Mouse (Mus musculus) cerebellum, adult (tissue): ENCODE measurements around the gene Pold2.

Source experiments
- ATAC-seq: cut with Nextera tagmentation; 2 replicates; pipeline ENCODE4 v1.9.2; 2017; ENCODE audit warnings: mild to moderate bottlenecking, moderate library complexity, mixed read lengths; ENCODE audit not compliant: insufficient number of reproducible peaks, low FRiP score, low TSS enrichment

Gene Pold2

GRCm38 (mm10) chr11:5877921-5878526, at the start of gene Pold2:
Gene Pold2, minus strand, starts transcription at chr11:5878292.
- peak; percentile 95 for ATAC-seq

GRCm38 (mm10) chr11:5926696-5927220, 48.7 kb upstream of the Pold2 start:
- ATAC-seq: no peak

- no peak for ATAC-seq
Measured at GRCm38 (mm10) chr11:5924699-5925098, 46.6 kb upstream of the Pold2 start.

- no peak for ATAC-seq
Measured at GRCm38 (mm10) chr11:5920323-5920960, 42.4 kb upstream of the Pold2 start.

DNA sequence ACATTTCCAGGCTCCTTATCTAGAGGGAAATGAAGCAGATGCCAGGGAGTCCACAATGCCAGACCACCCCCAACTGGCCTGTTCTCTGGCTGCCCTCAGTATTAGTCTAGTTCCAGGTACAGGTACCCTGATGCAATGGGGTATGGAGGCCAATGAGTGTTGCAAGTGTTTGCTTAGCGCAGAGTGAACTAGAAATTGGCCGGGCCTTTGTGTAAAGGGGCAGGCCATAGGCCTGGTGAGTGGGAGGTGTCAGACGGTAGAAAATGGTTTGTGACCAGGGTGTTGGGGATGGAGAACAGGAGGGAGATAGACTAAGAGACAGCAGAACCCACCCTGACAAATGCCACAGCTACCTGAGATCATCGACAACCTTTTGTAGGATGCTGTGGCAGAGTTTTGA, 41.5 kb upstream of the Pold2 start:
- no peak for ATAC-seq

DNA sequence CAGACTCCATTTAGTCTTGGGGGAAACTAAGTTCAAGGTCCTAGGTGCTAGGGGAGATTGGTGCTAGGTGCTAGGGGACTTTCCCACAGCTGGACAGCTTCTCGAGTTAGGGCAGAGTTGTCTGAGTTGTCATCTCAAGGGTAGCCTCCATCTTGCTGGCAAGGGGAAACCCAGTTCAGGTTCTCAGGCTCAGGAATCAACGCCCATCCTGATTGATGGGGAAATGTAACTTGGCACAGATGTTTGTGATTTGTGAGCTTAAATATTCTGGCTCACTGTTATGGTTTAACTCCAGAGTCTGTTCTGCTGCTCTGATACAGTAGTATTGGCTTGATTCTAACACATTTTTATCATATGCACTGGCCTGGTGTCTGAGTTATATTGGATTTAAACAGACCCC, 40.0 kb upstream of the Pold2 start:
- no peak for ATAC-seq

DNA sequence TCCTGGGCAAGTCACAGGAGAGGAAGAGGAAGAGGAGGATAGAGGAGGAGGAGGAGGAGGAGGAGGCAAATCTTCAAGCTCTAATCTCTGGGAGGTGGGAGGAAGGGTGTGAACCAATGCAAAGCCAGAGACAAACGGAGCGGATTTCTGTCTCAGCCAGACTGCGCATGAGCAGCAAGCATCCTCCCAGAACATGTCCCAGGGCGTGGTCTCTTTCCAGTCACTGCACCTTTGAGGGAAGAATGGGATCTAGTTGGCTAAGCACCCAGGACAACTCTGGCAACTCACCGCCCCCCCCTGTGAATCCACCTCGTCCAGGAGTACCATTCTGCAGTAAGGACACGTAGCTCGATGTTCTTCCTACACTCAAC, 38.1 kb upstream of the Pold2 start:
- no peak for ATAC-seq

DNA sequence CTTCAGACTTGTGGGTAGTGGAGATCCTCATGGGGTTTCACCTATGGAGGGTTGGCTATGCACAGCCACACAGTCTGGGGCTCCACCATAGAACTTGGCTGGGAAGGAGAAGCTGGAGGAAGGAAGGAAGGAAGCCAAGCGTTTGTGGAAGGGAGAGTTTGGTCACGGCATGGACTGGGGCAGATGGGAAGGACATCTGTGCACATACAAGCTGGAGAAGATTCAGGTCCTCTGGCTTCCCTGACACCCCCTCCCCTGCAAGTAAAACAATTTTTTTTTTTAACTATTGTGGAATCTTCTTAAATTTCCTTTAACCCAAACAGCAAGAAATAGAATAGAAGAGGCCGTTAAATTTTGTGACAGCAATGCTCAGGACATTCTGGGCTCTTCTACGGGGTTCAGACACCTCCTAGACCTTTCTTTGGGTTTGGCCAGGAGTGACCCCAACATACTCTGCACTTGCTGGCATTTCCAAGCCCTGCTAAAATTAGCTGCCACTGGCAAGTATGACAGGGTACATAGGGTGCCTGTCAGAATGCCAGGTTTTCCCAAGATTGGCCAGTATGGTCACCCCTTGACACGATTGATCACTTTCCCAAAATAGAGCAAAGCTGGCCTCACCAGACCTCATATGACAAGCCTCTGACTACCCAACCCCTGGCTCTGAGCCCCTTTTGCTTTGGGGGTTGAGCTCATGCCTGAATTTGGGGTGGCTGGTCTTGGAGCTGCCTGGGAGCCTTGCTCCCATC, 37.5 kb upstream of the Pold2 start:
- no peak for ATAC-seq

DNA sequence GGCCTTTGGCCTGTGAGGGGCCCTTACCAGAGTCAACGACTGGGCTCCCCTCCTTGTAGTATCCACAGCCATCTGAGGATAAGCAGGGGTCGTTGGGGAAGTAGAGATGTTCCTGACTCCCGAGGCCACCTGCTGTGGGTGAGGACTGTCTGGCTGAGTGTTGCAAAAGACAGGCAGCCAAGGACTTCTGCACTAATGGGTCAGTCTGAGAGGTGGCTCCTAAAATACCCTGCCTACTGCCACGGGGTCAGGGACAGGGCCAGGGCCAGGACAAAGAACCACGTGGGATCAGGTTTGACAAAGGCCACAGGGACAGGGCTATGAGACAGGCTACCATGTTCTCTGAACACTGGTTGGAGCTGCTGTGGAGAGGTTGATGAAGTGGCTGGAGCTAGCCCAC, 36.8 kb upstream of the Pold2 start:
- no peak for ATAC-seq

DNA sequence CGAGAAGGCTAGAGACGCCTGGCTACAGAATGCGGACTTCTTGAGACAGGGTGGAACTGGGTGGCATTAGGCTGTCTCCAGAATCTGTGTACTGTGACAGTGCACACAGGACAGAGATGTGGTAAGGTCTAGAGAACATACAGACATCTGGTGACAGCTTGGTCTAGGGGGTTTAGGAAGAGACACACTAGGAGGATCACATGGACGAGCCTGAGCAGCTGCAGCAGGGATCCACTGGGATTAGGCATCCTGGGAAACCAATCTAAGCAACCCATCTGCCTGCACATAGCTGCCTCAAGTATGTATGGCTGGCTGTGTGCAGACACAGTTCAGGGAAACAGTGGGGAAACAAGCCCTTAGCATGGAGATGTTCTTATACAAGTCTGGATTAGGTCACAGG, 35.8 kb upstream of the Pold2 start:
- ATAC-seq: no peak

- ATAC-seq: 0 out of 2 replicates have a peak, but pooled peaks have one; percentile 21
Measured at GRCm38 (mm10) chr11:5913256-5913655, 35.2 kb upstream of the Pold2 start.

DNA sequence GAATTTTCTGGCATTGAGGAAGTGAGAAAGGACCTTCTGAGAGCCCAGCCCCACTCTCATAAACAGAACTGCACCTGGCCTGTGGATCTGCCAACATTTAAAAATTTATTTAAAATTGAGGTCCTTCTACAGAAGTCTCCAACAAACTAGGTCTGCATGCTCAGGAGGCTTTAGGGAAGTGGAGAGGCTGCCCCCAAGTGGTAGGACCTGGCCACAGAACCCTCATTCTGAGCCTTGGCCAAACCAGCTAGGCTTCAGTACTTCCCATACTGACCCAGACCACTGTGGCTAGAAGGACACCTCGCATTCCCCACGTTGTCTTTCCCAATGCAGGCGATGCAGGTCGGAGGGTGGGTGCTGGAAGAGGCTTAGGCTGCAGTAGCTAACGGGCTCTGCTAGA, 34.5 kb upstream of the Pold2 start:
- peak; percentile 67; the same call in 1 of the 2 replicates for ATAC-seq

GRCm38 (mm10) chr11:5908642-5909041, 30.6 kb upstream of the Pold2 start:
- ATAC-seq: no peak

- ATAC-seq: no peak
Measured at GRCm38 (mm10) chr11:5907096-5907495, 29.0 kb upstream of the Pold2 start.

GRCm38 (mm10) chr11:5905778-5906518, 27.9 kb upstream of the Pold2 start:
- ATAC-seq: no peak

DNA sequence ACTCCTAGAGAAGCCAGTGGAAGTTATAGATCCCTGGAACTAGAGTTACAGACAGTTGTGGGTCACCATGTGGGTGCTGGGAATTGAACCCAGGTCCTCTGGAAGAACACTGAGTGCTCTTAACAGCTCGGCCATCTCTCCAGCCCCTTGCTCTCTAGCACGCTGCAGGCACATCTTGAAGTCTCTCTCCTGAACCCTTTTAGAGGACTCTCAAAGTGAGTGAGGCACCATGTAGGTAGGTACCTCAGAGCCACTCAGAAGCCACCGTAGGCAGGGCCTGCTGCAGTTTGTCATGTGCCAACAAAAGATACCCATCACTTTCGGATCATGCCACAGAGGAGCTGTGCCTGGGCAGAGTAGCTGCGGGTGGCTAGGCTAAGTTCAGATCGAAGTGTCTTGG, 26.8 kb upstream of the Pold2 start:
- no peak for ATAC-seq

DNA sequence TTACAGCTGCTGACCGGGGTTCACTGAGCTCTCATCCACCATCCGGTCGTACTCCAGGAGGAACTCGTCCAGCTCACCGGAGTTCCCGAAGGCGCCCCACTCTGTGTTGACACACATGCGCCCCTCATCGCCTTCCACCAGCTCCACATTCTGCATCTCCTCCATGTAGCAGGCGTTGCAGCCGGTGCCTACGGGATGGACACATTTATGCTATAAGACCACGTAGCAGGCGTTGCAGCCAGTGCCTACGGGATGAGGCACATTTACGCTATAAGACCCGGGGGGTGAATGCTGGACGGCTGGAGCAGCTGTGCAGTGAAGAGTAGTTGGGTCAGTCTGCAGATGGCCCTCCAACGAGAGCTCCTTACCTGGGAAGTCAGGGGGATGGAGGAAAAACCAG, 26.3 kb upstream of the Pold2 start:
- no peak for ATAC-seq

DNA sequence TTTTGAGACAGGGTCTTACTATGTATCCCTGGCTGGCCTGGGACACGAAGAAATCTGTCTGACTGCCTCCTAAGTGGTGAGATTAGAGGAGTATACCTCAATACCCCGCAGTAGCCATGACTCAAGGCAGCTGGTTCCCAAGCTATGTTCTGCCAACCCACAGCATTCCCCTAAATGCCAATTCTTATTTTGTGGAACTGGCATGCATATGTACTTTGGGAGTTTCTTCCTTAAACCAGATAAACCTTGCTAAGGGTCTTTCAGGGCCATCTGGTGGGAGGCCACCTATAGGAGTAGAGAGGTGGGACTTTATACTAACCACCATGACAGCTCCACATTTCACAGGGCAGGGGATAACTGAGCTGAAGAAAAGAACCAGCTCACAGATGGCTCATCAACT, 25.8 kb upstream of the Pold2 start:
- ATAC-seq: no peak

- ATAC-seq: no peak
Measured at GRCm38 (mm10) chr11:5902390-5902789, 24.3 kb upstream of the Pold2 start.

- ATAC-seq: peak; percentile 74; the same call in 1 of the 2 replicates
Measured at GRCm38 (mm10) chr11:5901950-5902349, 23.9 kb upstream of the Pold2 start.

GRCm38 (mm10) chr11:5901320-5901719, 23.2 kb upstream of the Pold2 start:
- no peak for ATAC-seq
